10 mouse cellular contexts compared by ENCODE assay signal in the genomic region with DNA sequence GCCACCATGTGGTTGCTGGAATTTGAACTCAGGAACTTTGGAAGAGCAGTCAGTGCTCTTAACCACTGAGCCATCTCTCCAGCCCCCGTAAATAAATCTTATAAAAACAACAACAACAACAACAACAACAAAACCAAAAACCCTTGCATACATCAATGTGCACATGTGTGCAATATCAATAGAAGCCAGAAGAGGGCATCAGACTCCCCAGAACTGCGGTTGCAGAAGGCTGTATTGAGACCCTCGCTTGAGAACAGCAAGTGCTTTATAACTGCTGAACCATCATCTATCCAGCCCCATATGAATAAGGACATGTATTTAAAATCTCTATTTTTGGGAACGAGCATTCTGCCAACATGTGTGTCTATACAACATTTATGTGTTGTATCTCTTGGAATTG. TPM values are rescaled to one million over a fixed set of nuclear protein-coding genes. Genes with fewer than 3 reads are reported as not detected.
DNase-seq lines count a peak whose midpoint lies in the region; ATAC-seq lines count a peak whose summit lies in the region.
"Had no signal": no experiment of that assay in that cellular context is flagged by ENCODE, and none has a peak within 500 bp of the region (broad histone marks: within the 10 kb centered on the region; RNA-seq: fewer than 3 reads in every experiment).

No protein-coding gene starts in this region.

- H3K4me2 ChIP-seq in forebrain, embryonic 12.5 days = no peak overlapping the region
- no peak overlapping the region for H3K4me2 ChIP-seq in forebrain, embryonic 13.5 days
- H3K4me2 ChIP-seq in liver, embryonic 16.5 days (ENCODE audit: low read depth, low read length) = no peak overlapping the region
- H3K4me2 ChIP-seq in embryonic facial prominence, embryonic 14.5 days (ENCODE audit: low read depth, low read length) = no peak overlapping the region
- H3K4me2 ChIP-seq: heart, embryonic 13.5 days; neural tube, embryonic 12.5 days had no signal

- DNase-seq in liver = no peak
- no peak for DNase-seq in embryonic facial prominence, embryonic 14.5 days (ENCODE audit: low spot score)
- DNase-seq in retina, embryonic 14.5 days (ENCODE audit: low spot score) = peak; percentile 64
- DNase-seq in layer of hippocampus, postnatal 10 days (ENCODE audit: low spot score in 2 of 2) = no peak
- no peak for DNase-seq in adrenal gland, adult 18-20 months (ENCODE audit: low spot score in 2 of 2)

- no peaks in the 10 kb centered on the region for H3K9me3 ChIP-seq in forebrain, embryonic 12.5 days
- no peaks in the 10 kb centered on the region for H3K9me3 ChIP-seq in forebrain, embryonic 13.5 days (replicated peaks)
- H3K9me3 ChIP-seq in liver, embryonic 16.5 days (replicated peaks; ENCODE audit: control insufficient read depth, low read length) = no peaks in the 10 kb centered on the region
- no peaks in the 10 kb centered on the region for H3K9me3 ChIP-seq in embryonic facial prominence, embryonic 14.5 days (ENCODE audit: control insufficient read depth, low read length)
- H3K9me3 ChIP-seq: heart, embryonic 13.5 days; neural tube, embryonic 12.5 days had no signal

- no peak overlapping the region for H3K4me3 ChIP-seq in forebrain, embryonic 12.5 days (replicated peaks)
- H3K4me3 ChIP-seq in forebrain, embryonic 13.5 days = no peak overlapping the region
- H3K4me3 ChIP-seq in liver, embryonic 16.5 days (ENCODE audit: low read depth, low read length) = no peak overlapping the region
- H3K4me3 ChIP-seq in embryonic facial prominence, embryonic 14.5 days (ENCODE audit: low read depth, low read length) = no peak overlapping the region
- H3K4me3 ChIP-seq: heart, embryonic 13.5 days; neural tube, embryonic 12.5 days had no signal

- H3K36me3 ChIP-seq in forebrain, embryonic 12.5 days (replicated peaks) = peaks cover 82% of the 10 kb centered on the region
- peaks cover 89% of the 10 kb centered on the region for H3K36me3 ChIP-seq in forebrain, embryonic 13.5 days (ENCODE audit: poor library complexity, severe bottlenecking)
- peaks cover 74% of the 10 kb centered on the region for H3K36me3 ChIP-seq in liver, embryonic 16.5 days (ENCODE audit: control insufficient read depth, insufficient read depth)
- peaks cover 86% of the 10 kb centered on the region for H3K36me3 ChIP-seq in embryonic facial prominence, embryonic 14.5 days (ENCODE audit: control insufficient read depth, insufficient read depth, low read length)

- H3K9ac ChIP-seq in forebrain, embryonic 12.5 days = no peak overlapping the region
- H3K9ac ChIP-seq in forebrain, embryonic 13.5 days = no peak overlapping the region
- no peak overlapping the region for H3K9ac ChIP-seq in liver, embryonic 16.5 days (ENCODE audit: low read depth, low read length)
- H3K9ac ChIP-seq in embryonic facial prominence, embryonic 14.5 days (ENCODE audit: low read depth, low read length) = no peak overlapping the region
- H3K9ac ChIP-seq: heart, embryonic 13.5 days; neural tube, embryonic 12.5 days had no signal

- H3K27me3 ChIP-seq in forebrain, embryonic 12.5 days = no peaks in the 10 kb centered on the region
- H3K27me3 ChIP-seq in forebrain, embryonic 13.5 days = no peaks in the 10 kb centered on the region
- H3K27me3 ChIP-seq in liver, embryonic 16.5 days (ENCODE audit: control insufficient read depth, insufficient read depth, low read depth, low read length) = no peaks in the 10 kb centered on the region
- no peaks in the 10 kb centered on the region for H3K27me3 ChIP-seq in embryonic facial prominence, embryonic 14.5 days (replicated peaks; ENCODE audit: control insufficient read depth, insufficient read depth, low read length)
- H3K27me3 ChIP-seq: heart, embryonic 13.5 days; neural tube, embryonic 12.5 days had no signal

- peak; percentile 47; the same call in 1 of the 2 replicates for ATAC-seq in forebrain, embryonic 12.5 days (ENCODE audit: low FRiP score)
- no peak for ATAC-seq in forebrain, embryonic 13.5 days
- peak; percentile 37; the same call in 1 of the 2 replicates for ATAC-seq in liver, embryonic 16.5 days (ENCODE audit: low read depth)
- ATAC-seq in embryonic facial prominence, embryonic 14.5 days (ENCODE audit: low read depth) = 0 out of 2 replicates have a peak, but pooled peaks have one; percentile 44

- no peaks in the 10 kb centered on the region for H3K4me1 ChIP-seq in forebrain, embryonic 12.5 days
- H3K4me1 ChIP-seq in forebrain, embryonic 13.5 days = no peaks in the 10 kb centered on the region
- no peaks in the 10 kb centered on the region for H3K4me1 ChIP-seq in liver, embryonic 16.5 days (ENCODE audit: control insufficient read depth, low read depth, low read length)
- H3K4me1 ChIP-seq in embryonic facial prominence, embryonic 14.5 days (ENCODE audit: control insufficient read depth, insufficient read depth, low read length) = no peaks in the 10 kb centered on the region
- H3K4me1 ChIP-seq: heart, embryonic 13.5 days; neural tube, embryonic 12.5 days had no signal

- 74% methylated on average over 4 of the region's 4 CpGs for WGBS in forebrain, embryonic 12.5 days
- WGBS in forebrain, embryonic 13.5 days = 72% methylated on average over 4 of the region's 4 CpGs
- 69% methylated on average over 4 of the region's 4 CpGs for WGBS in liver, embryonic 16.5 days (ENCODE audit: insufficient replicate concordance)
- 71% methylated on average over 4 of the region's 4 CpGs for WGBS in embryonic facial prominence, embryonic 14.5 days

- no peak overlapping the region for H3K27ac ChIP-seq in forebrain, embryonic 12.5 days
- no peak overlapping the region for H3K27ac ChIP-seq in forebrain, embryonic 13.5 days
- no peak overlapping the region for H3K27ac ChIP-seq in liver, embryonic 16.5 days (ENCODE audit: low read length)
- no peak overlapping the region for H3K27ac ChIP-seq in embryonic facial prominence, embryonic 14.5 days (replicated peaks; ENCODE audit: low read depth, low read length)
- H3K27ac ChIP-seq: heart, embryonic 13.5 days; neural tube, embryonic 12.5 days had no signal

RNA-seq across cellular contexts. Expression of gene Gas2l1, which starts 9.8 kb away (rescaled TPM):
- polyA plus RNA-seq in forebrain, embryonic 12.5 days (2016; fragmentation: Nextera tagmentation; extraction: Ambion mirVana) = 28.5 and 31.8 TPM in 2 replicates
- 13.2 and 15.2 TPM in 2 replicates for polyA plus RNA-seq in forebrain, embryonic 13.5 days (2015; fragmentation: Nextera tagmentation; extraction: Ambion mirVana)
- polyA plus RNA-seq in liver, embryonic 16.5 days (2015; fragmentation: Nextera tagmentation; extraction: Ambion mirVana) = 8.4 and 9.4 TPM in 2 replicates
- 33.8 and 38.1 TPM in 2 replicates for polyA plus RNA-seq in embryonic facial prominence, embryonic 14.5 days (2014; fragmentation: Nextera tagmentation; extraction: Ambion mirVana)
- total RNA-seq in layer of hippocampus, postnatal 10 days (2021) = 10 to 100 TPM; 50.2 to 54.7 TPM
- 10 to 100 TPM; 45.2 to 49.9 TPM for total RNA-seq in adrenal gland, adult 18-20 months (2021)

RNA-seq across cellular contexts. Expression of gene Rasl10a, which starts 17.0 kb away (rescaled TPM):
- polyA plus RNA-seq in forebrain, embryonic 12.5 days (2016; fragmentation: Nextera tagmentation; extraction: Ambion mirVana) = 0.18 and 0.59 TPM in 2 replicates
- polyA plus RNA-seq in forebrain, embryonic 13.5 days (2015; fragmentation: Nextera tagmentation; extraction: Ambion mirVana) = 0.43 TPM in 1 of 2 replicates, not detected in the other
- polyA plus RNA-seq in liver, embryonic 16.5 days (2015; fragmentation: Nextera tagmentation; extraction: Ambion mirVana) = 0.27 and 0.36 TPM in 2 replicates
- polyA plus RNA-seq in embryonic facial prominence, embryonic 14.5 days (2014; fragmentation: Nextera tagmentation; extraction: Ambion mirVana) = 3.8 and 4.8 TPM in 2 replicates
- 10 to 100 TPM; 35.7 to 39.8 TPM for total RNA-seq in layer of hippocampus, postnatal 10 days (2021)
- total RNA-seq in adrenal gland, adult 18-20 months (2021) = under 1 TPM in 1 of 2 experiments, not detected in 1; 0.46 TPM

RNA-seq across cellular contexts. Expression of gene Rhbdd3, which starts 23.8 kb away (rescaled TPM):
- 27.5 and 27.6 TPM in 2 replicates for polyA plus RNA-seq in forebrain, embryonic 12.5 days (2016; fragmentation: Nextera tagmentation; extraction: Ambion mirVana)
- 25.8 and 26.3 TPM in 2 replicates for polyA plus RNA-seq in forebrain, embryonic 13.5 days (2015; fragmentation: Nextera tagmentation; extraction: Ambion mirVana)
- 11.1 TPM in 2 replicates for polyA plus RNA-seq in liver, embryonic 16.5 days (2015; fragmentation: Nextera tagmentation; extraction: Ambion mirVana)
- 21.8 and 26.5 TPM in 2 replicates for polyA plus RNA-seq in embryonic facial prominence, embryonic 14.5 days (2014; fragmentation: Nextera tagmentation; extraction: Ambion mirVana)
- 10 to 100 TPM; 22.7 to 23.2 TPM for total RNA-seq in layer of hippocampus, postnatal 10 days (2021)
- 10 to 100 TPM; 16.3 to 19.5 TPM for total RNA-seq in adrenal gland, adult 18-20 months (2021)

RNA-seq across cellular contexts. Expression of gene Ewsr1, which starts 24.2 kb away (rescaled TPM):
- 915 and 936 TPM in 2 replicates for polyA plus RNA-seq in forebrain, embryonic 12.5 days (2016; fragmentation: Nextera tagmentation; extraction: Ambion mirVana)
- 808 and 853 TPM in 2 replicates for polyA plus RNA-seq in forebrain, embryonic 13.5 days (2015; fragmentation: Nextera tagmentation; extraction: Ambion mirVana)
- polyA plus RNA-seq in liver, embryonic 16.5 days (2015; fragmentation: Nextera tagmentation; extraction: Ambion mirVana) = 232 and 241 TPM in 2 replicates
- 283 and 350 TPM in 2 replicates for polyA plus RNA-seq in embryonic facial prominence, embryonic 14.5 days (2014; fragmentation: Nextera tagmentation; extraction: Ambion mirVana)
- total RNA-seq in layer of hippocampus, postnatal 10 days (2021) = 100 to 1,000 TPM; 332 TPM
- total RNA-seq in adrenal gland, adult 18-20 months (2021) = 100 to 1,000 TPM; 211 to 300 TPM
